Mouse (Mus musculus) E14TG2a.4 (cell line): ENCODE data around the gene Gm3194.
"Not testable (repeated sequence)": the region's sequence is repeated elsewhere in the genome, so short reads cannot be mapped to it uniquely, and the experiment has no call there.

ENCODE experiments used
- H3K27me3 ChIP-seq: 2 replicates; pipeline ENCODE4 v1.6.1; 2014; ENCODE audit warnings: low read length, control low read depth; ENCODE audit not compliant: insufficient read depth
- H3K36me3 ChIP-seq: 2 replicates; pipeline ENCODE4 v1.6.1; 2014; ENCODE audit warnings: low read length, control low read depth; ENCODE audit not compliant: insufficient read depth
- H3K4me1 ChIP-seq: replicated peaks from 2 replicates; pipeline ENCODE4 v1.6.1; 2014; ENCODE audit warnings: low read depth, low read length, control low read depth
- H3K4me3 ChIP-seq: replicated peaks from 2 replicates; pipeline ENCODE4 v1.5.1; 2014; ENCODE audit warnings: mild to moderate bottlenecking, low read length
- H3K9me3 ChIP-seq: 2 replicates; pipeline ENCODE4 v1.6.1; 2014; ENCODE audit warnings: low read length, control low read depth

Gene Gm3194

DNA sequence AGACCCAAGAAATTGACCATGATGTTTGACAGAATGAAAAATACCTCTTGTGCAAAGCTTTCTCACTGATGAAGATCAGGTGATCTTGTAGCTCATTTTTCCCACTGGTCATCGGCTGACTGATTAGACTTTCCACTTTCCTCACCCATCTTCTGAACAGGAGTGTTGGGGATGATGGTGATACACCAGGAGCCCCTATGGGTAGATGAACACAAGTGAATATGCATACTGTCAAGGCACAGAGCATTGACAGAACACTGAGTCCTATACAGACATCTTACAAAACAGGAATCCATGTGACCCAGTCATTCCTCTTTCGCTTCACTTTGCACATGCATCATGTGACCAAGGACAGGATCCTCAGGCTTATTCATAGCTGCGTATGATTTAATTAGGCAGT is at the start of gene Gm3194:
Gene Gm3194 (minus strand): TSS at position 101 of the 400 bp plus-strand sequence.
- H3K36me3 ChIP-seq, H3K4me1 ChIP-seq, H3K27me3 ChIP-seq, H3K4me3 ChIP-seq, H3K9me3 ChIP-seq: not testable (repeated sequence)

DNA sequence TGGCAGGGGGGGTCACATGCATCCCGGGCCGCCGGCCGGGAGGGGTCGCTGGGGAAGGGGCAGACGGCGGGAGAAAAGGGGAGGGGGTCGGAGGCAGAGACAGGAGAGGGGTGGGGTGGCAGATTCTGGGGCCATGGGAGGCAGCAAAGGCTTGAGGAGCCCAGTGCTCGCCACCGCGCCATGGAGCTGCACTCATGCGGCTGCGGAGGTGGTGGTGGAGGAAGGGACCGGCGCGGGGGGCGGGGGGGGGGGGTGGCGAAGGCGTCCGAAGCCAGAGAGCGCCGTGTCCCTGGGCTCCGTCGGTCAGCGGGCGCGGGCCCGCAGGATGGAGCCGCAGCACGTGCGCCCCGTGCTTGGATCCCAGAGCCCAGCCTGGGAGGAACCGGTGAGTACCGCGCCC is 46.1 kb upstream of the Gm3194 start, which contains the start of gene Gm3488:
Gene Gm3488 (plus strand): TSS at position 301 of the 400 bp plus-strand sequence.
- not testable (repeated sequence) for H3K27me3 ChIP-seq, H3K36me3 ChIP-seq, H3K9me3 ChIP-seq, H3K4me3 ChIP-seq, H3K4me1 ChIP-seq

DNA sequence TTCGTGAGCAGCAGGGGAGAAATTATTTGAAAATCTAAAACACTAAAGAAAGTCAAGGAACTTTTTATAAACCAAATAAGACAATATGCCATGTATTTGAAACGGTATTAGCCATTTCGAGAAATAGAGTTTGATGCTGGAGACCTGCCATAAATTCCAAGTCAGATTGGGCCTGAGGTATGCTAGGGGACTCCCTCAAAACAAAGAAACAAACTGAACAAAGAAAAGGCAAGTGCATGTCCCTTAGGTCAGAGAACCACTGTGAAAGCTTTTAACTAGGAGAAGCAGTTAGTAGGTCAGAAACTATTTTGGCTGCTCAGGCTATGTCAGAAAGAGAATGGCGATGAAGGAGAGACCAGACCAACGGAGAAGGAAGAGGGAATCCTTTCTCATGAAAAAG is 28.6 kb upstream of the Gm3194 start, which contains the start of gene Gm3187:
Gene Gm3187 (plus strand): TSS at position 301 of the 400 bp plus-strand sequence.
- H3K27me3 ChIP-seq, H3K36me3 ChIP-seq, H3K4me3 ChIP-seq, H3K9me3 ChIP-seq, H3K4me1 ChIP-seq: not testable (repeated sequence)

DNA sequence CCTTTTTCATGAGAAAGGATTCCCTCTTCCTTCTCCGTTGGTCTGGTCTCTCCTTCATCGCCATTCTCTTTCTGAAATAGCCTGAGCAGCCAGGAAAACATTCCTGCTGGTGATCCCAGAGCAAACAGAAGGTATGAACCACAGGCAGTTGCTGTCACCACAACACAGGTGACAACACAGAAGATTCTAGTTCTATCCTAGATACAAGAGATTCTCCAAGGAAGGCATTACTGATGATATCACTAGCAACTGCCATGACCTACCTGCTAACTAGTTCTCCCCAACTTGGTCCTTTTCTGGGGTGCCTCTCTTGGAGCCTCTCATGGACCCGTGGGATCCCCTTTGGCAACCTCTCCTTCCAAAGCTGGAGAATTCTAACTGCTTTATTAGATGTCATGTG is 22.5 kb upstream of the Gm3194 start, which contains the start of gene Gm8246:
Gene Gm8246 (minus strand): TSS at position 101 of the 400 bp plus-strand sequence.
- not testable (repeated sequence) for H3K27me3 ChIP-seq, H3K36me3 ChIP-seq, H3K4me1 ChIP-seq, H3K4me3 ChIP-seq, H3K9me3 ChIP-seq

DNA sequence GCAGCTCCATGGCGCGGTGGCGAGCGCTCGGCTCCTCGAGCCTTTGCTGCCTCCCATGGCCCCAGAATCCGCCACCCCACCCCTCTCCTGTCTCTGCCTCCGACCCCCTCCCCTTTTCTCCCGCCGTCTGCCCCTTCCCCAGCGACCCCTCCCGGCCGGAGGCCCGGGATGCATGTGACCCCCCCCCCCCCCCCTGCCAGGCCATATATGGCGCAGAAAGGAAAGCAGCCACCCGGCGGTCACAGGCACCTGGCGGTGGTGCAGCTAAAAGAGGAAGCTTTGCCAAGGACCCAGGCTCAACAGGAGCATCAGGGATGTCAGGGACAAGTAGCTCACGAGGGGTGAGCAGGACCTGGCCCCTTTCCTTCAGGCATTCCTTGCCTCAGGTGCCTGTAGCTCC is 5.2 kb upstream of the Gm3194 start:
- H3K36me3 ChIP-seq, H3K4me3 ChIP-seq, H3K4me1 ChIP-seq, H3K9me3 ChIP-seq, H3K27me3 ChIP-seq: not testable (repeated sequence)

DNA sequence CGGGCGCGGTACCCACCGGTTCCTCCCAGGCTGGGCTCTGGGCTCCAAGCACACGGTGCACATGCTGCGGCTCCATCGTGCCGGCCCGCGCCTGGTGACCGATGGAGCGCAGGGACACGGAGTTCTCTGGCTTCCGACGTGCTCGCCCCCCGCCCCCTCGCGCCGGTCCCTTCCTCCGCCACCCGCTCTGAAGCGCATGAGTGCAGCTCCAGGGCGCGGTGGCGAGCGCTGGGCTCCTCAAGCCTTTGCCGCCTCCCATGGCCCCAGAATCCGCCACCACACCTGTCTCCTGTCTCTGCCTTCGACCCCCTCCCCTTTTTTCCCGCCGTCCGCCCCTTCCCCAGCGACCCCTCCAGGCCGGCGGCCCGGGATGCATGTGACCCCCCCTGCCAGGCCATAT is 66.3 kb downstream of the Gm3194 start, which contains the start of gene Gm3500:
Gene Gm3500 (minus strand): TSS at position 101 of the 400 bp plus-strand sequence.
- H3K27me3 ChIP-seq, H3K4me3 ChIP-seq, H3K9me3 ChIP-seq, H3K36me3 ChIP-seq, H3K4me1 ChIP-seq: not testable (repeated sequence)
